Mouse (Mus musculus): ENCODE measurements around the gene Gm13723. TPM values are rescaled to one million over a fixed set of nuclear protein-coding genes. Genes with fewer than 3 reads are reported as not detected.

Gene Gm13723
- total RNA-seq (2021) = not detected
- long read RNA-seq, experiment 1 = 0 reads
- long read RNA-seq, experiment 2 = 0 reads

GRCm38 (mm10) chr2:86874702-86875101, at the start of gene Gm13723:
Gene Gm13723 (minus strand): TSS chr2:86874802.
- Histone ChIP-seq H3K4me3 (no peak within 1 kb of the TSS), H3K27ac (no peak within 1 kb of the TSS)
- DNase-seq (ENCODE audit: extremely low spot score in 1 of 2, low spot score in 2 of 2) = no peak
- intact Hi-C loops (cut with DNase I) = no loop called here
- no peak for TF ChIP-seq CTCF (IDR thresholded peaks at IDR 0.05)

GRCm38 (mm10) chr2:86905647-86906046, 31.0 kb upstream of the Gm13723 start:
- Histone ChIP-seq H3K4me3 (no peak overlapping the region), H3K27ac (no peak overlapping the region)
- no peak for TF ChIP-seq CTCF (IDR thresholded peaks at IDR 0.05)
- intact Hi-C loops (cut with DNase I) = no loop called here
- DNase-seq (ENCODE audit: extremely low spot score in 1 of 2, low spot score in 2 of 2) = no peak

- intact Hi-C loops (cut with DNase I) = no loop called here
- no peak within 1 kb of the TSS for H3K4me3 ChIP-seq
- no peak within 1 kb of the TSS for H3K27ac ChIP-seq
- no peak for DNase-seq (ENCODE audit: extremely low spot score in 1 of 2, low spot score in 2 of 2)
- TF ChIP-seq CTCF (IDR thresholded peaks at IDR 0.05) = no peak
Measured at GRCm38 (mm10) chr2:86892116-86892515, 17.5 kb upstream of the Gm13723 start, which contains the start of gene Olfr1097. Gene Olfr1097 (minus strand): TSS chr2:86892216.

- H3K27ac ChIP-seq = no peak within 1 kb of the TSS
- intact Hi-C loops (cut with DNase I) = no loop called here
- TF ChIP-seq CTCF (IDR thresholded peaks at IDR 0.05) = no peak
- DNase-seq (ENCODE audit: extremely low spot score in 1 of 2, low spot score in 2 of 2) = no peak
- no peak within 1 kb of the TSS for H3K4me3 ChIP-seq
Measured at GRCm38 (mm10) chr2:86851596-86851995, 23.0 kb downstream of the Gm13723 start, which contains the start of gene Olfr1095. Gene Olfr1095 (minus strand): TSS chr2:86851696.

- Histone ChIP-seq H3K4me3 (no peak within 1 kb of the TSS), H3K27ac (no peak within 1 kb of the TSS)
- DNase-seq (ENCODE audit: extremely low spot score in 1 of 2, low spot score in 2 of 2) = no peak
- intact Hi-C loops (cut with DNase I) = no loop called here
- TF ChIP-seq CTCF (IDR thresholded peaks at IDR 0.05) = no peak
Measured at GRCm38 (mm10) chr2:86824363-86824762, 50.2 kb downstream of the Gm13723 start, which contains the start of gene Olfr1094. Gene Olfr1094 (plus strand): TSS chr2:86824663.

Other genes starting within 250 kb of the Gm13723 start
- gene Olfr1084, start 235.1 kb downstream of the Gm13723 start, total RNA-seq (2021) = not detected
- not detected for gene Olfr1085, start 212.8 kb downstream of the Gm13723 start, total RNA-seq (2021)
- gene Olfr1086, start 194.7 kb downstream of the Gm13723 start, total RNA-seq (2021) = not detected
- not detected for gene Olfr1087, start 176.4 kb downstream of the Gm13723 start, total RNA-seq (2021)
- gene Olfr1089, start 141.1 kb downstream of the Gm13723 start, total RNA-seq (2021) = not detected
- gene Olfr1090, start 115.8 kb downstream of the Gm13723 start, total RNA-seq (2021) = not detected
- not detected for gene Olfr1093, start 92.3 kb downstream of the Gm13723 start, total RNA-seq (2021)
- gene Olfr141, start 64.8 kb downstream of the Gm13723 start, total RNA-seq (2021) = not detected
- not detected for gene Olfr1094, start 50.1 kb downstream of the Gm13723 start, total RNA-seq (2021)
- gene Olfr1095, start 23.1 kb downstream of the Gm13723 start, total RNA-seq (2021) = not detected
- not detected for gene Olfr1097, start 17.4 kb upstream of the Gm13723 start, total RNA-seq (2021)
- gene Olfr1098, start 49.7 kb upstream of the Gm13723 start, total RNA-seq (2021) = not detected
- not detected for gene Olfr1099, start 85.9 kb upstream of the Gm13723 start, total RNA-seq (2021)
- not detected for gene Olfr1100, start 105.2 kb upstream of the Gm13723 start, total RNA-seq (2021)
- gene Olfr1101, start 116.4 kb upstream of the Gm13723 start, total RNA-seq (2021) = not detected
- not detected for gene Olfr1102, start 123.6 kb upstream of the Gm13723 start, total RNA-seq (2021)
- gene Olfr1104, start 152.3 kb upstream of the Gm13723 start, total RNA-seq (2021) = not detected
- gene Olfr1105, start 161.7 kb upstream of the Gm13723 start, total RNA-seq (2021) = not detected
- gene Olfr1106, start 177.5 kb upstream of the Gm13723 start, total RNA-seq (2021) = not detected
- gene Olfr1107, start 201.0 kb upstream of the Gm13723 start, total RNA-seq (2021) = not detected
- gene Olfr1109, start 221.2 kb upstream of the Gm13723 start, total RNA-seq (2021) = not detected
- not detected for gene Olfr259, start 239.8 kb upstream of the Gm13723 start, total RNA-seq (2021)